8 mouse cellular contexts compared by ENCODE assay signal in genomic region chr4:135875991-135876582, GRCm38 (mm10). TPM values are rescaled to one million over a fixed set of nuclear protein-coding genes. Genes with fewer than 3 reads are reported as not detected.
DNase-seq lines count a peak whose midpoint lies in the region; ATAC-seq and TF ChIP-seq lines count a peak whose summit lies in the region.

No protein-coding gene starts in this region.

- peak overlapping the region; percentile 74 for H3K27ac ChIP-seq in cortical plate, adult 2 months (ENCODE audit: insufficient read depth, low read length)
- peak overlapping the region; percentile 83 for H3K27ac ChIP-seq in lung, embryonic 14.5 days (ENCODE audit: low read depth)
- H3K27ac ChIP-seq in neural tube, embryonic 15.5 days (replicated peaks), result peak overlapping the region; percentile 39

- peaks cover 13% of the 10 kb centered on the region for H3K4me1 ChIP-seq in cortical plate, adult 2 months (ENCODE audit: control insufficient read depth, insufficient read depth, low read length)
- peaks cover 7% of the 10 kb centered on the region for H3K4me1 ChIP-seq in lung, embryonic 14.5 days (ENCODE audit: insufficient read depth)
- H3K4me1 ChIP-seq in neural tube, embryonic 15.5 days, result peaks cover 49% of the 10 kb centered on the region

- no peak for TF ChIP-seq CTCF in cortical plate, adult 2 months (IDR thresholded peaks at IDR 0.05; ENCODE audit: extremely low read depth, insufficient read depth, low read length)
- no peak for TF ChIP-seq CTCF in lung, embryonic 14.5 days (IDR thresholded peaks at IDR 0.05; ENCODE audit: low read depth)

- no peaks in the 10 kb centered on the region for H3K27me3 ChIP-seq in lung, embryonic 14.5 days (ENCODE audit: insufficient read depth, low read length)
- H3K27me3 ChIP-seq in neural tube, embryonic 15.5 days (replicated peaks), result no peaks in the 10 kb centered on the region

- TF ChIP-seq POLR2A in cortical plate, adult 2 months (IDR thresholded peaks at IDR 0.05; ENCODE audit: extremely low read depth, insufficient read depth, low read length), result no peak

- H3K4me3 ChIP-seq in cortical plate, adult 2 months (ENCODE audit: insufficient read depth, low read length), result peak overlapping the region; percentile 9
- peak overlapping the region; percentile 17 for H3K4me3 ChIP-seq in lung, embryonic 14.5 days (ENCODE audit: low read depth, low read length)
- H3K4me3 ChIP-seq in neural tube, embryonic 15.5 days (replicated peaks), result 0 out of 2 replicates have a peak overlapping the region, but pooled peaks have one; percentile 18

- 4% methylated on average over 9 of the region's 9 CpGs for whole genome bisulfite sequencing in lung, embryonic 14.5 days
- 2% methylated on average over 9 of the region's 9 CpGs for WGBS in neural tube, embryonic 15.5 days

- H3K9me3 ChIP-seq in lung, embryonic 14.5 days (ENCODE audit: low read depth, low read length), result no peaks in the 10 kb centered on the region
- no peaks in the 10 kb centered on the region for H3K9me3 ChIP-seq in neural tube, embryonic 15.5 days (replicated peaks)

- peaks cover 17% of the 10 kb centered on the region for H3K36me3 ChIP-seq in lung, embryonic 14.5 days (ENCODE audit: insufficient read depth)
- peaks cover 2% of the 10 kb centered on the region; the same call in 1 of the 2 replicates for H3K36me3 ChIP-seq in neural tube, embryonic 15.5 days

- peak; percentile 97 for DNase-seq in heart, adult 11 months
- DNase-seq in heart, postnatal 25 days (ENCODE audit: low spot score), result no peak
- DNase-seq in heart, adult 18-20 months, result peak; percentile 71 to 80
- DNase-seq in kidney, adult 18-20 months, result peak; percentile 53
- DNase-seq in lung, embryonic 14.5 days, result peak; percentile 53
- peak; percentile 65 for DNase-seq in yolk sac, embryonic 10.5 days (ENCODE audit: low spot score)

- intact Hi-C loops in heart, postnatal 25 days (cut with DNase I), result loop anchor here (5.0 to 10.0 kb wide), 2 partner anchors 54 to 171 kb away; no protein-coding TSS in a partner anchor

- no peak for ATAC-seq in lung, embryonic 14.5 days (ENCODE audit: insufficient read depth)
- no peak for ATAC-seq in neural tube, embryonic 15.5 days (ENCODE audit: low FRiP score)

- peak overlapping the region; percentile 51 for H3K4me2 ChIP-seq in lung, embryonic 14.5 days
- H3K4me2 ChIP-seq in neural tube, embryonic 15.5 days, result peak overlapping the region; percentile 55

- H3K9ac ChIP-seq in lung, embryonic 14.5 days, result peak overlapping the region; percentile 40
- 0 out of 2 replicates have a peak overlapping the region, but pooled peaks have one; percentile 32 for H3K9ac ChIP-seq in neural tube, embryonic 15.5 days (replicated peaks)

RNA-seq across cellular contexts. Expression of gene Pnrc2, which starts 2.4 kb away (rescaled TPM):
- total RNA-seq in heart, postnatal 25 days (2021), result 10 to 100 TPM; 57.7 to 67.0 TPM
- polyA plus RNA-seq in cortical plate, adult 2 months (2012; rRNA removed), result 55.4 and 61.0 TPM in 2 replicates
- 10 to 100 TPM; 62.7 to 68.0 TPM for total RNA-seq in heart, adult 18-20 months (2021)
- polyA plus RNA-seq in lung, embryonic 14.5 days (2014; fragmentation: Nextera tagmentation; extraction: Ambion mirVana), result 191 and 206 TPM in 2 replicates
- 82.1 and 114 TPM in 2 replicates for polyA plus RNA-seq in neural tube, embryonic 15.5 days (2015; fragmentation: Nextera tagmentation; extraction: Ambion mirVana)

RNA-seq across cellular contexts. Expression of gene Cnr2, which starts 19.1 kb away (rescaled TPM):
- under 1 TPM; 0.34 to 0.36 TPM for total RNA-seq in heart, postnatal 25 days (2021)
- polyA plus RNA-seq in cortical plate, adult 2 months (2012; rRNA removed), result 0.11 and 0.15 TPM in 2 replicates
- 1 to 10 TPM in 1 of 2 experiments, under 1 TPM in 1; 0.52 to 1.7 TPM for total RNA-seq in heart, adult 18-20 months (2021)
- 0.71 and 0.73 TPM in 2 replicates for polyA plus RNA-seq in lung, embryonic 14.5 days (2014; fragmentation: Nextera tagmentation; extraction: Ambion mirVana)
- polyA plus RNA-seq in neural tube, embryonic 15.5 days (2015; fragmentation: Nextera tagmentation; extraction: Ambion mirVana), result 0.10 and 0.50 TPM in 2 replicates

RNA-seq across cellular contexts. Expression of gene Srsf10, which starts 20.5 kb away (rescaled TPM):
- total RNA-seq in heart, postnatal 25 days (2021), result 10 to 100 TPM; 41.7 to 47.7 TPM
- 49.1 and 54.7 TPM in 2 replicates for polyA plus RNA-seq in cortical plate, adult 2 months (2012; rRNA removed)
- 10 to 100 TPM; 40.6 to 50.5 TPM for total RNA-seq in heart, adult 18-20 months (2021)
- 322 and 336 TPM in 2 replicates for polyA plus RNA-seq in lung, embryonic 14.5 days (2014; fragmentation: Nextera tagmentation; extraction: Ambion mirVana)
- 157 and 178 TPM in 2 replicates for polyA plus RNA-seq in neural tube, embryonic 15.5 days (2015; fragmentation: Nextera tagmentation; extraction: Ambion mirVana)

RNA-seq across cellular contexts. Expression of gene Fuca1, which starts 44.4 kb away (rescaled TPM):
- total RNA-seq in heart, postnatal 25 days (2021), result 10 to 100 TPM; 27.4 to 29.0 TPM
- 36.9 and 37.8 TPM in 2 replicates for polyA plus RNA-seq in cortical plate, adult 2 months (2012; rRNA removed)
- total RNA-seq in heart, adult 18-20 months (2021), result 10 to 100 TPM; 31.7 to 35.3 TPM
- 65.1 and 72.7 TPM in 2 replicates for polyA plus RNA-seq in lung, embryonic 14.5 days (2014; fragmentation: Nextera tagmentation; extraction: Ambion mirVana)
- 68.6 and 71.5 TPM in 2 replicates for polyA plus RNA-seq in neural tube, embryonic 15.5 days (2015; fragmentation: Nextera tagmentation; extraction: Ambion mirVana)
